Mouse (Mus musculus) liver, postnatal 0 days (tissue): Measurements from ENCODE around the gene Actr5. TPM values are rescaled to one million over a fixed set of nuclear protein-coding genes. Genes with fewer than 3 reads are reported as not detected.

Source experiments
- ATAC-seq: fragments of 200-750 bp; cut with Nextera tagmentation; 2 replicates; pipeline ENCODE4 v1.8.0; 2017; ENCODE audit warnings: mild to moderate bottlenecking, moderate library complexity
- DNase-seq: peaks from one replicate; pipeline ENCODE4 v3.0.0-alpha.2; 2016
- H3K27ac ChIP-seq: fragments of 300-500 bp; sonication (generic); 2 replicates; pipeline ENCODE4 v1.5.1; 2014; ENCODE audit warnings: antibody characterized with exemption, moderate library complexity, mild to moderate bottlenecking, low read depth
- H3K27me3 ChIP-seq: fragments of 300-500 bp; sonication (generic); 2 replicates; pipeline ENCODE4 v1.6.1; 2014; ENCODE audit warnings: low read length, control low read depth, mixed read lengths; ENCODE audit not compliant: insufficient read depth
- H3K36me3 ChIP-seq: fragments of 300-500 bp; sonication (generic); replicated peaks from 2 replicates; pipeline ENCODE4 v1.6.1; 2014; ENCODE audit warnings: mild to moderate bottlenecking, control low read depth, low read length, moderate library complexity, mixed read lengths; ENCODE audit not compliant: insufficient read depth
- H3K4me1 ChIP-seq: fragments of 300-500 bp; sonication (generic); 2 replicates; pipeline ENCODE4 v1.6.1; 2014; ENCODE audit warnings: antibody characterized with exemption, mild to moderate bottlenecking, control low read depth; ENCODE audit not compliant: insufficient read depth
- H3K4me2 ChIP-seq: fragments of 300-500 bp; sonication (generic); 2 replicates; pipeline ENCODE4 v1.6.1; 2014; ENCODE audit warnings: low read depth, mild to moderate bottlenecking, low read length, moderate library complexity, mixed read lengths
- H3K4me3 ChIP-seq: fragments of 300-500 bp; sonication (generic); 2 replicates; pipeline ENCODE4 v1.5.1; 2014; ENCODE audit warnings: low read depth, low read length
- H3K9ac ChIP-seq: fragments of 300-500 bp; sonication (generic); replicated peaks from 2 replicates; pipeline ENCODE4 v1.6.1; 2014; ENCODE audit warnings: mild to moderate bottlenecking, moderate library complexity
- H3K9me3 ChIP-seq: fragments of 300-500 bp; sonication (generic); 2 replicates; pipeline ENCODE4 v1.6.1; 2016; ENCODE audit warnings: mild to moderate bottlenecking, control low read depth, low read length, mixed read lengths
- CTCF ChIP-seq: sonication (generic); IDR thresholded peaks from 2 replicates; pipeline ENCODE4 v1.5.1; 2016; ENCODE audit warnings: antibody characterized with exemption, low read depth
- EP300 ChIP-seq: IDR thresholded peaks from 2 replicates; pipeline ENCODE4 v1.6.1; 2016; ENCODE audit warnings: antibody characterized with exemption, low read depth, mild to moderate bottlenecking
- WGBS: fragments of 180-500 bp; shearing (Covaris S2); extraction: QIAGEN DNeasy Blood & Tissue Kit; methylation state at CpG from one replicate; pipeline ENCODE4 v1.1.7; 2014; ENCODE audit not compliant: insufficient replicate concordance; 5-methylcytosine and 5-hydroxymethylcytosine counted together
- polyA plus RNA-seq: library from polyadenylated mRNA; unstranded; fragments of >200 nt; fragmentation: Nextera tagmentation; extraction: Ambion mirVana; gene quantifications from 2 replicates; pipeline ENCODE4 v1.2.1, GENCODE M21; 2015

The Actr5 gene
- polyA plus RNA-seq, 1 experiment from 2014 or later = 2.8 TPM

GRCm38 (mm10) chr2:158674759-158675158 lies 50.1 kb downstream of the Actr5 start:
- Histone ChIP-seq H3K4me2 (no peak overlapping the region), H3K4me1 (0 out of 2 replicates have a peak, but pooled peaks cover 4% of the 10 kb centered on the region), H3K4me3 (no peak overlapping the region), H3K9me3 (no peaks in the 10 kb centered on the region), H3K36me3 (no peaks in the 10 kb centered on the region), H3K27me3 (peaks cover 7% of the 10 kb centered on the region; the same call in 1 of the 2 replicates), H3K9ac (no peak overlapping the region), H3K27ac (no peak overlapping the region)
- WGBS = 76% methylated on average over 7 of the region's 7 CpGs
- no peak for DNase-seq
- ATAC-seq = no peak
- TF ChIP-seq EP300 (no peak), CTCF (no peak)

- Histone ChIP-seq H3K27me3 (peaks cover 3% of the 10 kb centered on the region; the same call in 1 of the 2 replicates), H3K27ac (no peak overlapping the region), H3K36me3 (no peaks in the 10 kb centered on the region), H3K9ac (no peak overlapping the region), H3K4me3 (no peak overlapping the region), H3K4me2 (no peak overlapping the region), H3K4me1 (0 out of 2 replicates have a peak, but pooled peaks cover 4% of the 10 kb centered on the region), H3K9me3 (no peaks in the 10 kb centered on the region)
- WGBS = 70% methylated on average over 6 of the region's 6 CpGs
- no peak for DNase-seq
- TF ChIP-seq CTCF (no peak), EP300 (no peak)
- ATAC-seq = no peak
Measured at GRCm38 (mm10) chr2:158675161-158675560, 50.5 kb downstream of the Actr5 start.

- Histone ChIP-seq H3K27ac (no peak overlapping the region), H3K9ac (no peak overlapping the region), H3K4me2 (no peak overlapping the region), H3K4me3 (no peak overlapping the region), H3K4me1 (no peaks in the 10 kb centered on the region), H3K9me3 (no peaks in the 10 kb centered on the region), H3K36me3 (no peaks in the 10 kb centered on the region), H3K27me3 (no peaks in the 10 kb centered on the region)
- no peak for ATAC-seq
- no peak for DNase-seq
- no peak for TF ChIP-seq EP300
- TF ChIP-seq CTCF = no peak
- 77% methylated on average over 12 of the region's 12 CpGs for WGBS
Measured at GRCm38 (mm10) chr2:158675907-158676533, 51.3 kb downstream of the Actr5 start.

GRCm38 (mm10) chr2:158677946-158678345 lies 53.3 kb downstream of the Actr5 start:
- TF ChIP-seq EP300 = no peak
- no peak for TF ChIP-seq CTCF

GRCm38 (mm10) chr2:158679091-158679490 lies 54.4 kb downstream of the Actr5 start:
- Histone ChIP-seq H3K9ac (no peak overlapping the region), H3K27ac (no peak overlapping the region), H3K4me1 (no peaks in the 10 kb centered on the region), H3K36me3 (no peaks in the 10 kb centered on the region), H3K27me3 (no peaks in the 10 kb centered on the region), H3K4me3 (no peak overlapping the region), H3K4me2 (no peak overlapping the region), H3K9me3 (no peaks in the 10 kb centered on the region)
- 82% methylated on average over 7 of the region's 7 CpGs for WGBS
- ATAC-seq = no peak
- no peak for DNase-seq
- TF ChIP-seq CTCF (no peak), EP300 (no peak)

More at GRCm38 (mm10) chr2:158677946-158678345, 53.3 kb downstream of the Actr5 start:
- no peaks in the 10 kb centered on the region for H3K36me3 ChIP-seq
- ATAC-seq = peak; percentile 43; the same call in 1 of the 2 replicates
- no peak overlapping the region for H3K27ac ChIP-seq
- 33% methylated on average over 8 of the region's 8 CpGs for WGBS
- no peaks in the 10 kb centered on the region for H3K4me1 ChIP-seq
- H3K4me3 ChIP-seq = no peak overlapping the region
- no peak overlapping the region for H3K9ac ChIP-seq
- no peak overlapping the region for H3K4me2 ChIP-seq
- H3K27me3 ChIP-seq = no peaks in the 10 kb centered on the region
- no peak for DNase-seq
- no peaks in the 10 kb centered on the region for H3K9me3 ChIP-seq

GRCm38 (mm10) chr2:158680357-158680889 lies 55.7 kb downstream of the Actr5 start:
- no peak overlapping the region for H3K9ac ChIP-seq
- no peak for DNase-seq
- no peak for ATAC-seq
- H3K36me3 ChIP-seq = no peaks in the 10 kb centered on the region
- 70% methylated on average over 10 of the region's 10 CpGs for WGBS
- TF ChIP-seq EP300 (no peak), CTCF (no peak)
- no peaks in the 10 kb centered on the region for H3K4me1 ChIP-seq
- no peak overlapping the region for H3K4me2 ChIP-seq
- no peak overlapping the region for H3K27ac ChIP-seq
- no peaks in the 10 kb centered on the region for H3K27me3 ChIP-seq
- H3K9me3 ChIP-seq = no peaks in the 10 kb centered on the region
- no peak overlapping the region for H3K4me3 ChIP-seq
